Mouse (Mus musculus): ENCODE measurements at regions not wholly inside any gene's neighbourhood (a gene's known extent, or its start where the extent isn't known, plus 50 kb on each side); places are given as distances from the start of the nearest gene placed in this dataset.
A peak's percentile ranks its signal among the peaks of the same experiment; 100 is the strongest.

GRCm38 (mm10) chr3:17201773-17202172, 746.4 kb upstream of the Cypt12 start:
- Histone ChIP-seq H3K9me3 (replicated peaks; ENCODE audit: control insufficient read depth, low read length) (no peaks in the 10 kb centered on the region), H3K4me1 (ENCODE audit: control insufficient read depth, insufficient read depth, low read length) (no peaks in the 10 kb centered on the region), H3K27ac (replicated peaks; ENCODE audit: low read depth, low read length) (no peak overlapping the region), H3K4me2 (ENCODE audit: low read depth, low read length) (no peak overlapping the region), H3K27me3 (ENCODE audit: control insufficient read depth, insufficient read depth, low read length) (no peaks in the 10 kb centered on the region), H3K9ac (replicated peaks; ENCODE audit: low read length) (no peak overlapping the region), H3K36me3 (replicated peaks; ENCODE audit: control insufficient read depth, insufficient read depth, low read depth, low read length) (no peaks in the 10 kb centered on the region), H3K4me3 (ENCODE audit: low read depth, low read length) (no peak overlapping the region)
- ATAC-seq (replicated peaks; ENCODE audit: insufficient number of reproducible peaks, low FRiP score, low TSS enrichment, low read depth): no peak
- DNase-seq (ENCODE audit: low spot score): no peak
- 84% methylated on average over 3 of the region's 3 CpGs for WGBS

DNA sequence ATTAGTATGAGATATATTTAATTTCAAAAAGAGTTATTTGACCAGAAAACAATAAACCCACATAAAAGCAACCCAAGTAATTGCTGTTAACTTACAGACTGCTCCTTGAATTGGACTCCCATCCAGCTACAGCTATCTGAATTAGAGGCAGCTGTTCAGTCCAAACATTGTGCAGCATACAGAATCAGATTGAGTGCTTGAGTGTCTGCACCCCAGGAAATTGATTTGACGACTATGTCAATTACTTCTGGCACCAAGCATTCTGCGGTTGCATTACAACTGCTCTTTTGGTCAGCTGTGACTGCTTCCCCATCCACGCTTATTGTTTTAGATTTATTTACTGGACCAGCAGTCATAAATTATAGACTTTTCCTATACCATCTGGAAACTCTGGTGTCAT, 734.2 kb upstream of the Cypt12 start:
- H3K36me3 ChIP-seq (replicated peaks; ENCODE audit: control insufficient read depth, insufficient read depth, low read depth, low read length): no peaks in the 10 kb centered on the region
- WGBS: 76% methylated on average over 3 of the region's 3 CpGs
- H3K27ac ChIP-seq (replicated peaks; ENCODE audit: low read depth, low read length): no peak overlapping the region
- H3K9me3 ChIP-seq (replicated peaks; ENCODE audit: control insufficient read depth, low read length): no peaks in the 10 kb centered on the region
- ATAC-seq (replicated peaks; ENCODE audit: insufficient number of reproducible peaks, low FRiP score, low TSS enrichment, low read depth) (no peak), DNase-seq (ENCODE audit: low spot score) (peak; percentile 3)
- no peak overlapping the region for H3K4me3 ChIP-seq (ENCODE audit: low read depth, low read length)
- H3K4me1 ChIP-seq (ENCODE audit: control insufficient read depth, insufficient read depth, low read length): no peaks in the 10 kb centered on the region
- no peak overlapping the region for H3K4me2 ChIP-seq (ENCODE audit: low read depth, low read length)
- no peak overlapping the region for H3K9ac ChIP-seq (replicated peaks; ENCODE audit: low read length)
- no peaks in the 10 kb centered on the region for H3K27me3 ChIP-seq (ENCODE audit: control insufficient read depth, insufficient read depth, low read length)

DNA sequence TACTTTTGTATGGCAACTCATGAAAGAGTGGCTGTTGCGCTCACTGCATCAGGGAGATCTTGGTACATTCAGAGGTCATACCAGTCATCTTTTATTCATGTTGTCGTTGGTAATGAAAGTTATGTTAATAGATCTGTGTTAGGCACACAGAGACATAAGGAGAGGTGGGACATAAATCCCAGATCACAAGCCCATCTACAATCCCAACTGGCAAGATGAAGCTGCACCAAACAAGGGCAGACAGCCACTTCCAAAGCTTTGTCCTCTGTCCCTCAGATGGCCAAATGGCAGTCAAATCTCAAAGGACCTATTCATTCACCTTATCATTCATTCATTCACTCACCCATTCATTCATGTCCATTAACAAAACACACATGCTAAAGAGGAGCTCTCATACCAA, 731.4 kb upstream of the Cypt12 start:
- WGBS: 80% methylated on average over 2 of the region's 2 CpGs
- no peak for ATAC-seq (replicated peaks; ENCODE audit: insufficient number of reproducible peaks, low FRiP score, low TSS enrichment, low read depth)
- no peaks in the 10 kb centered on the region for H3K36me3 ChIP-seq (replicated peaks; ENCODE audit: control insufficient read depth, insufficient read depth, low read depth, low read length)
- H3K27me3 ChIP-seq (ENCODE audit: control insufficient read depth, insufficient read depth, low read length): no peaks in the 10 kb centered on the region
- DNase-seq (ENCODE audit: low spot score): no peak
- H3K9ac ChIP-seq (replicated peaks; ENCODE audit: low read length): no peak overlapping the region
- no peaks in the 10 kb centered on the region for H3K9me3 ChIP-seq (replicated peaks; ENCODE audit: control insufficient read depth, low read length)
- no peak overlapping the region for H3K27ac ChIP-seq (replicated peaks; ENCODE audit: low read depth, low read length)
- no peak overlapping the region for H3K4me3 ChIP-seq (ENCODE audit: low read depth, low read length)
- H3K4me2 ChIP-seq (ENCODE audit: low read depth, low read length): no peak overlapping the region
- H3K4me1 ChIP-seq (ENCODE audit: control insufficient read depth, insufficient read depth, low read length): no peaks in the 10 kb centered on the region

- ATAC-seq (replicated peaks; ENCODE audit: insufficient number of reproducible peaks, low FRiP score, low TSS enrichment, low read depth) (no peak), DNase-seq (ENCODE audit: low spot score) (no peak)
- H3K9ac ChIP-seq (replicated peaks; ENCODE audit: low read length): no peak overlapping the region
- no peaks in the 10 kb centered on the region for H3K4me1 ChIP-seq (ENCODE audit: control insufficient read depth, insufficient read depth, low read length)
- no peak overlapping the region for H3K27ac ChIP-seq (replicated peaks; ENCODE audit: low read depth, low read length)
- H3K4me3 ChIP-seq (ENCODE audit: low read depth, low read length): no peak overlapping the region
- no peaks in the 10 kb centered on the region for H3K9me3 ChIP-seq (replicated peaks; ENCODE audit: control insufficient read depth, low read length)
- H3K27me3 ChIP-seq (ENCODE audit: control insufficient read depth, insufficient read depth, low read length): no peaks in the 10 kb centered on the region
- no peaks in the 10 kb centered on the region for H3K36me3 ChIP-seq (replicated peaks; ENCODE audit: control insufficient read depth, insufficient read depth, low read depth, low read length)
- H3K4me2 ChIP-seq (ENCODE audit: low read depth, low read length): no peak overlapping the region
- WGBS: 26% methylated on average over 1 of the region's 1 CpGs
These were observed 709.8 kb upstream of the Cypt12 start for GRCm38 (mm10) chr3:17238407-17238806.

DNA sequence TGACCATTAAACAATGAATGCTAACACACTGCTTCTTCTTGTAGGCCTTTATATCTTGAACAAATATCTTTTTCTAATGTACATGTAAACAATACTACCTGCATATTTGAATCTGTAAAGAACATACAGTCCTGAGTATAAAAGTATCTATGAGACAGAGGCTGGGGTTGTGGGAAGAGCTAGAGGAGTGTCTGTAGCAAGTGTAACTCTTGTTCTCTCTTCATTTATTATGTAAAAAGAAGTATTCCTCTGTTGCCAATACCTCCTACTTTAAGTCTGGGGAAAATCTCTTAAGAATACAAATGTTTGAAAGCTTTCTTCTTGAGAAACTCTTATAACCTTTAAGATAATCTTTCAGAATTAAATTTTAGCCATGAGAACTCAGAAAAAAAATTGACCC, 689.8 kb upstream of the Cypt12 start:
- Histone ChIP-seq H3K4me2 (ENCODE audit: low read depth, low read length) (no peak overlapping the region), H3K4me1 (ENCODE audit: control insufficient read depth, insufficient read depth, low read length) (no peaks in the 10 kb centered on the region), H3K4me3 (ENCODE audit: low read depth, low read length) (no peak overlapping the region), H3K36me3 (replicated peaks; ENCODE audit: control insufficient read depth, insufficient read depth, low read depth, low read length) (no peaks in the 10 kb centered on the region), H3K9ac (replicated peaks; ENCODE audit: low read length) (no peak overlapping the region), H3K27ac (replicated peaks; ENCODE audit: low read depth, low read length) (no peak overlapping the region), H3K27me3 (ENCODE audit: control insufficient read depth, insufficient read depth, low read length) (no peaks in the 10 kb centered on the region), H3K9me3 (replicated peaks; ENCODE audit: control insufficient read depth, low read length) (no peaks in the 10 kb centered on the region)
- ATAC-seq (replicated peaks; ENCODE audit: insufficient number of reproducible peaks, low FRiP score, low TSS enrichment, low read depth): no peak
- no peak for DNase-seq (ENCODE audit: low spot score)

DNA sequence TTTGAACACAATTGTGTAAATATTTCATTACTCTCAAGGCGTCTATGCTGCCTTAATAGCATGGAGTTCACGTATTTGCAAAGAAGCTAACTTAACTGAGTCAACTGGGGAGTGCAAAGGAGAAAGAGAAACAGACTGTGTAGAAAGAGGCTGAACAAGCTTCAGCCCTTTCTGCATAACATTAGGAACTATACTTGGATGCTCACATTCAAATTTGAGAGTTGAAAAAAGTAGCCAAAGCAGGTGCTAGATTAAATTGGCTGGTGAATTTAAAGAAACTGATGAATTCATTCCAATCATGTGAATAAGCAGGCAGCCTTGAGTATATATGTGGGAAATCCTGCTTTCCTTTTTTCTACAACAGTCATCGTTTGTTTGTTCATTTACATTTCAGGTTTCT, 689.1 kb upstream of the Cypt12 start:
- Histone ChIP-seq H3K27ac (replicated peaks; ENCODE audit: low read depth, low read length) (no peak overlapping the region), H3K4me3 (ENCODE audit: low read depth, low read length) (no peak overlapping the region), H3K36me3 (replicated peaks; ENCODE audit: control insufficient read depth, insufficient read depth, low read depth, low read length) (no peaks in the 10 kb centered on the region), H3K27me3 (ENCODE audit: control insufficient read depth, insufficient read depth, low read length) (no peaks in the 10 kb centered on the region), H3K9me3 (replicated peaks; ENCODE audit: control insufficient read depth, low read length) (no peaks in the 10 kb centered on the region), H3K9ac (replicated peaks; ENCODE audit: low read length) (no peak overlapping the region), H3K4me2 (ENCODE audit: low read depth, low read length) (no peak overlapping the region), H3K4me1 (ENCODE audit: control insufficient read depth, insufficient read depth, low read length) (no peaks in the 10 kb centered on the region)
- 81% methylated on average over 3 of the region's 3 CpGs for WGBS
- ATAC-seq (replicated peaks; ENCODE audit: insufficient number of reproducible peaks, low FRiP score, low TSS enrichment, low read depth) (no peak), DNase-seq (ENCODE audit: low spot score) (no peak)

DNA sequence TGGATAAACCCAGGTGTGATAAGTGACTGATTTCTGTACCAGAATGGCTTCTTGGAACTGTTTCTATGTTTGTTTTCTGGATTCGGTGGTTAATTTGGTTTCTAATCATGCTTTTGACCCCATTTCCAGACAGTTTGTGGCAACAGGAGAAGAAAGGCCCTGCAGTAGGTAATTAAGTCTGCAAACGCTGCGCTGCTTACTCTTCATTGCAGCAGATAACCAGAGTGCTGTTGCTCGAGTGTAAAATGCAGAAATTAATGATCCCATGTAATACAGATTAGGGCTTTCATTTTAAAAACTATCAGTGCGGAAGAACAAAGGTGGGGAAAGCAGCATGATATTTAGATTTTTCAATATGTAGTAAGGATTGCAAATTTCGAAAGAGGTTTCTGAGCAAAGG, 667.0 kb upstream of the Cypt12 start:
- no peaks in the 10 kb centered on the region for H3K4me1 ChIP-seq (ENCODE audit: control insufficient read depth, insufficient read depth, low read length)
- H3K4me2 ChIP-seq (ENCODE audit: low read depth, low read length): no peak overlapping the region
- no peak overlapping the region for H3K9ac ChIP-seq (replicated peaks; ENCODE audit: low read length)
- ATAC-seq (replicated peaks; ENCODE audit: insufficient number of reproducible peaks, low FRiP score, low TSS enrichment, low read depth): no peak
- H3K36me3 ChIP-seq (replicated peaks; ENCODE audit: control insufficient read depth, insufficient read depth, low read depth, low read length): no peaks in the 10 kb centered on the region
- no peaks in the 10 kb centered on the region for H3K9me3 ChIP-seq (replicated peaks; ENCODE audit: control insufficient read depth, low read length)
- 68% methylated on average over 6 of the region's 6 CpGs for WGBS
- DNase-seq (ENCODE audit: low spot score): no peak
- H3K27me3 ChIP-seq (ENCODE audit: control insufficient read depth, insufficient read depth, low read length): no peaks in the 10 kb centered on the region
- H3K27ac ChIP-seq (replicated peaks; ENCODE audit: low read depth, low read length): no peak overlapping the region
- H3K4me3 ChIP-seq (ENCODE audit: low read depth, low read length): no peak overlapping the region

- 78% methylated on average over 3 of the region's 3 CpGs for WGBS
- Histone ChIP-seq H3K27ac (replicated peaks; ENCODE audit: low read depth, low read length) (no peak overlapping the region), H3K4me2 (ENCODE audit: low read depth, low read length) (no peak overlapping the region), H3K4me3 (ENCODE audit: low read depth, low read length) (no peak overlapping the region), H3K36me3 (replicated peaks; ENCODE audit: control insufficient read depth, insufficient read depth, low read depth, low read length) (no peaks in the 10 kb centered on the region), H3K9ac (replicated peaks; ENCODE audit: low read length) (no peak overlapping the region), H3K4me1 (ENCODE audit: control insufficient read depth, insufficient read depth, low read length) (no peaks in the 10 kb centered on the region), H3K9me3 (replicated peaks; ENCODE audit: control insufficient read depth, low read length) (no peaks in the 10 kb centered on the region), H3K27me3 (ENCODE audit: control insufficient read depth, insufficient read depth, low read length) (no peaks in the 10 kb centered on the region)
- no peak for DNase-seq (ENCODE audit: low spot score)
- ATAC-seq (replicated peaks; ENCODE audit: insufficient number of reproducible peaks, low FRiP score, low TSS enrichment, low read depth): no peak
These were observed 665.3 kb upstream of the Cypt12 start for GRCm38 (mm10) chr3:17282881-17283280.

DNA sequence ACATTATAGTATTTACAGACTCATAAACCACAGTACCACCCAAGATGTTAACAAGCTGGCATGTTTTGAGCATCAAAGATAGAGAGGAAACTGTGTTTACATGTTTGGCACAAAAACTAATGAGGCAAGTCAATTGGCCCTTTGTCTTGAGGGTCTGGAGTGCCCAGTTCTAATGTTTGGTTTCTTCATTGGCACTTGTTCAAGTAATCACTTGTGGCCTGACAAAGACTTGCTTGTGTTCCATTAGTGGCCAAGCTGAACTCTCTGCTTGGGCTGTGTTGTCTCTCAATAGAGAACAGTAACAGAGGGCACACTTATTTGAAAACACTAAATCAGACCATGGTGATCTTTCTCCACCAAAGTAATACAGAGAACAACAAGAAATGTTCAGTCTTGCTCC, 630.7 kb upstream of the Cypt12 start:
- no peak overlapping the region for H3K4me2 ChIP-seq (ENCODE audit: low read depth, low read length)
- no peak for DNase-seq (ENCODE audit: low spot score)
- no peaks in the 10 kb centered on the region for H3K36me3 ChIP-seq (replicated peaks; ENCODE audit: control insufficient read depth, insufficient read depth, low read depth, low read length)
- H3K4me3 ChIP-seq (ENCODE audit: low read depth, low read length): no peak overlapping the region
- ATAC-seq (replicated peaks; ENCODE audit: insufficient number of reproducible peaks, low FRiP score, low TSS enrichment, low read depth): no peak
- no peaks in the 10 kb centered on the region for H3K4me1 ChIP-seq (ENCODE audit: control insufficient read depth, insufficient read depth, low read length)
- no peak overlapping the region for H3K27ac ChIP-seq (replicated peaks; ENCODE audit: low read depth, low read length)
- H3K9me3 ChIP-seq (replicated peaks; ENCODE audit: control insufficient read depth, low read length): no peaks in the 10 kb centered on the region
- no peak overlapping the region for H3K9ac ChIP-seq (replicated peaks; ENCODE audit: low read length)
- H3K27me3 ChIP-seq (ENCODE audit: control insufficient read depth, insufficient read depth, low read length): no peaks in the 10 kb centered on the region

Measured in embryonic facial prominence, embryonic 11.5 days (tissue).